Mouse (Mus musculus) heart, postnatal 25 days (tissue): Measurements from ENCODE around the gene Zdbf2. TPM values are rescaled to one million over a fixed set of nuclear protein-coding genes. Genes with fewer than 3 reads are reported as not detected.
"Not testable (repeated sequence)": the region's sequence is repeated elsewhere in the genome, so short reads cannot be mapped to it uniquely, and the experiment has no call there.

Experiments used
- DNase-seq: peaks from one replicate; pipeline ENCODE4 v3.0.0; 2022; ENCODE audit warnings: low spot score
- intact Hi-C: fragments of 180-260 bp; cut with DNase I; formaldehyde crosslinking; loops from one replicate; pipeline ENCODE4 v1.15.1; 2025
- microRNA-seq: library from miRNA; unstranded; fragments of <30 nt; microRNA quantifications from one replicate; pipeline ENCODE4 v1.2.0, GENCODE M21; 2022
- total RNA-seq, 2 experiments: library from RNA; stranded (reverse); gene quantifications; 2 replicates each; pipeline ENCODE4 v1.2.3; 2021

Zdbf2 gene
- total RNA-seq, 2 experiments from 2014 or later, result 0.39 to 0.49 TPM

- intact Hi-C loops, result no loop called here
- DNase-seq, result no peak
These were observed 12.4 kb upstream of the Zdbf2 start for GRCm38 (mm10) chr1:63260742-63261033.

- intact Hi-C loops, result no loop called here
- no peak for DNase-seq
These were observed 11.9 kb upstream of the Zdbf2 start for GRCm38 (mm10) chr1:63261041-63261590.

- no peak for DNase-seq
- intact Hi-C loops, result no loop called here
These were observed 9.4 kb upstream of the Zdbf2 start for GRCm38 (mm10) chr1:63263671-63264070.

- intact Hi-C loops, result no loop called here
- DNase-seq, result no peak
These were observed 7.6 kb upstream of the Zdbf2 start for GRCm38 (mm10) chr1:63265461-63265860.

- no peak for DNase-seq
- intact Hi-C loops, result no loop called here
These were observed 6.9 kb upstream of the Zdbf2 start for GRCm38 (mm10) chr1:63266121-63266520.

GRCm38 (mm10) chr1:63266716-63267115 is 6.3 kb upstream of the Zdbf2 start:
- no peak for DNase-seq
- intact Hi-C loops, result no loop called here

GRCm38 (mm10) chr1:63272125-63272675 is 865 bp upstream of the Zdbf2 start:
- no peak for DNase-seq
- intact Hi-C loops, result no loop called here

- intact Hi-C loops, result no loop called here
- DNase-seq, result no peak
These were observed 380 bp downstream of the Zdbf2 start for GRCm38 (mm10) chr1:63273339-63273951.

- intact Hi-C loops, result no loop called here
- no peak for DNase-seq
These were observed 1.1 kb downstream of the Zdbf2 start for GRCm38 (mm10) chr1:63274046-63274730.

- DNase-seq, result no peak
- intact Hi-C loops, result no loop called here
These were observed 5.0 kb downstream of the Zdbf2 start for GRCm38 (mm10) chr1:63278106-63278505.

GRCm38 (mm10) chr1:63293965-63294364 is 20.9 kb downstream of the Zdbf2 start:
- intact Hi-C loops, result no loop called here
- no peak for DNase-seq

GRCm38 (mm10) chr1:63309661-63310060 is 36.6 kb downstream of the Zdbf2 start:
- intact Hi-C loops, result no loop called here
- DNase-seq, result no peak

- DNase-seq, intact Hi-C loops: not testable (repeated sequence)
These were observed 50.6 kb downstream of the Zdbf2 start for GRCm38 (mm10) chr1:63323565-63324132.

Small RNAs within 50 kb of the gene (microRNA-seq; reads per million reads assigned to microRNA genes)
- not detected for gene Gm24513

Other genes with a start within 250 kb of the Zdbf2 start
- gene Ino80d, start 158.6 kb upstream of the Zdbf2 start, total RNA-seq, result 10 to 100 TPM; 18.1 to 21.0 TPM
- 100 to 1,000 TPM; 356 to 385 TPM for gene Eef1b2, start 96.4 kb upstream of the Zdbf2 start, total RNA-seq
- 100 to 1,000 TPM; 830 to 856 TPM for gene Ndufs1, start 96.4 kb upstream of the Zdbf2 start, total RNA-seq
- under 1 TPM; 0.31 to 0.49 TPM for gene Gpr1, start 58.7 kb upstream of the Zdbf2 start, total RNA-seq
- gene Adam23, start 172.6 kb downstream of the Zdbf2 start, total RNA-seq, result 1 to 10 TPM; 2.2 to 2.8 TPM